Mouse (Mus musculus): Measurements from ENCODE around the gene Gga1. TPM values are rescaled to one million over a fixed set of nuclear protein-coding genes. Genes with fewer than 3 reads are reported as not detected.

Gga1 gene
- polyA plus RNA-seq, 1 experiment from 2014 or later: 50.6 TPM

DNA sequence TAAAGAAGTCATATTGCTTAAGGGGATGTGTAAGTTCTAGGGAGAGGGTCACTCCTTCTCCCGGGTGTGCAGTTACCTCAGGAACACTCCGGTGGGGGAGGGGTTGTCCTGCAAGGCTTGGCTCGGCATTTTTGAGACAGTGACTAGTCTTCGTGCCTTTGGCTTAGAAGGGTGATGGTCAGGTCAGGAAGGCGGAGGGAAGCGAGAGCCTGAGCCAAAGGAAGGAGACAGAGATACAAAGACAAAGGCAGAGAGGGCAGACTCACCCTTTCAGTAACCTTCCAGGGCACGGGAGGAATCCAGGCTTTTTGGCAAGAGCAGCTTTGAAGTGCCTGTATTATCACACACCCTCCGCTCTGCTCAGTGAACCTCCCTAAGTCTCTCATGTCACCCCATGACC, 48.1 kb downstream of the Gga1 start:
- peaks cover 26% of the 10 kb centered on the region for H3K27me3 ChIP-seq
- 28% methylated on average over 8 of the region's 8 CpGs for WGBS
- no peak overlapping the region for H3K4me3 ChIP-seq
- H3K36me3 ChIP-seq: no peaks in the 10 kb centered on the region
- peak overlapping the region; percentile 13; the same call in 1 of the 2 replicates for H3K9ac ChIP-seq
- H3K4me1 ChIP-seq (replicated peaks): peaks cover 33% of the 10 kb centered on the region
- H3K27ac ChIP-seq: no peak overlapping the region
- no peak for ATAC-seq (ENCODE audit: low FRiP score)
- no peaks in the 10 kb centered on the region for H3K9me3 ChIP-seq
- no peak overlapping the region for H3K4me2 ChIP-seq

DNA sequence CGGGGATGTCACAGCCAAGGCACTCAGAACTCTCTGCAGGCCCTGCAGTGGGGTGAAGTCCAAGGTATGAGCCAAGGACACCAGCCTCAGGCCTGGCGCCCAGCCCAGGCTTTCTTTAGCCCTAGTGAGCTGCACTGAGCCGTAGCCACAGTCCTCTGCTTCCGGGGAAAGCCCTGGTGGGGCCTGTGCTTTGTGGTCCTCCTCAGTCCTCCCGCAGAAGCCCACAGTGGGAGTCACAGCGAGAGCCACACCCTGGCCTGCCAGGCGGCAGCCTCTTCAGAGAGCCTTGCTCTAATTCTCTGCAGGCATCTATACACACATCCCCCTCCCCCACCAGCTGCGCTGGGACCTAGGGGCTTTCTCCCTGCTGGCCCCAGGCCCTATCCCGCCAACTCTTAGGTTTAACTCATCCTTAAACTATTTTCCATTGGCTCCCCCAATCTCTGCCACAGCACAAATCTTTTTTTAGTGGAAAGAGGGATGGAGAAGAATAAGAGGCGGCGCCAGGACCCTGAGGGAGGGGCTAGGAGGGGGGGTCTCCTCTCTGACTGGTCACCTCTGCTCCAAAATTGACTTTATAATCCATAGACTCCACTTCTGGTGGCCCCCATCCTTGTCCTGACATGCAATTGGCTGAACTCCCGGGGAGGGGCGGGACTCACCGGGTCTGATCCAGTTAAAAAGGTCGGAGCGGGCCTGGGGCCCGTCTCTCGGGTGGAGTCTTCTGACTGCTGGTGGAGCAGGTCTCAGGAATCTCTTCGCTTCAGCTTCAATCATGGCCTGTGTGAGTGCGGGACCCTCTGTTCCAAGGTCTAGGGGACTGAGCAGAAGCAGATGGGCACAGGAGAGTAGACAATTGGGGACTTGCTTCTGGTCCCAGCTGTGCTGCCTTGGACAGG, 49.3 kb downstream of the Gga1 start, which contains the start of gene Lgals1:
Gene Lgals1, plus strand, starts transcription at position 705 of the 899 bp plus-strand sequence.
- ATAC-seq (ENCODE audit: low FRiP score): peak; percentile 49
- peaks cover 33% of the 10 kb centered on the region for H3K4me1 ChIP-seq (replicated peaks)
- H3K4me3 ChIP-seq: peak within 1 kb of the TSS; percentile 33
- WGBS: 7% methylated on average over 20 of the region's 20 CpGs
- H3K27ac ChIP-seq: peak within 1 kb of the TSS; percentile 77
- peaks cover 26% of the 10 kb centered on the region for H3K27me3 ChIP-seq
- H3K9me3 ChIP-seq: no peaks in the 10 kb centered on the region
- peak within 1 kb of the TSS; percentile 40 for H3K9ac ChIP-seq
- H3K36me3 ChIP-seq: no peaks in the 10 kb centered on the region
- H3K4me2 ChIP-seq: peak within 1 kb of the TSS; percentile 59

DNA sequence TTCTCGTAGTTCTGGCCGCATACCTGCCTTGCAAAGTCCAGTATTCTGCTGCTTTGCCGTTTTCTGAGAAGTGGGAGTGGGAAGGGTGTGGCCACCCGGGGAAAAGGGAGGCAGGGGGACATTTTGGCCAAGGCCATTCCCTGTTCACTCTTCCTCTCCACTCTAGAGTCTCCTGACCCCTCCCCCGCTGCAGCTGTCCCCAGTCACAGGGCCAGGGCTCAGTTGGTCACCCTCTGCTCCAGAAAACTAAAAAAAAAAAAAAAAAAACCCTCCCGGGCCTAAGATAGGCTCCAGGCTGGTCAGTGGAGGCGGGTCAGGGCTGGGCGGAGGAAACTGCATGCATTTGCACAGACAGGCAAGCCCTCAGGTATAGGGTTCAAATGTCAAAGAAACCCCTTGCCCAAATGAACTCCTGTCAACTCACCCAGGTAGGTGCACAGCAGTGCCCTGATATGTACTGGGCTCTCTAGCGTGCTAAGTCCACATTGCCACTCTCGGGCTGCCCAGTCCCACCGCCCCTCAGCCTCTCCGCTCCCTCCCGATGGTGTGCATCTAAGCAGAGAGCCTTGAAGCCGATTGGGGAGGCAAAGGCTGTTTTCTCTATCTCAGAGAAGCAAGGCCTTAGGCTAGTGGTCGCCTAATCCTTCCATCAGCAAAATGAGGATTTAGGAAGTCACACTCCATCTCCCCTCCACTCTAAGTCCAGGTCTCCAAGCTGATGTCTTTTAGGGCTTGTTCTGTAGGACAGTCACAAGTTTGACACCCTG, 50.2 kb downstream of the Gga1 start:
- Histone ChIP-seq H3K4me3 (peak overlapping the region; percentile 33), H3K4me1 (replicated peaks) (peaks cover 33% of the 10 kb centered on the region), H3K4me2 (peak overlapping the region; percentile 59), H3K36me3 (no peaks in the 10 kb centered on the region), H3K27ac (no peak overlapping the region), H3K27me3 (peaks cover 26% of the 10 kb centered on the region), H3K9me3 (no peaks in the 10 kb centered on the region), H3K9ac (peak overlapping the region; percentile 40; the same call in 1 of the 2 replicates)
- no peak for ATAC-seq (ENCODE audit: low FRiP score)
- 24% methylated on average over 15 of the region's 15 CpGs for WGBS

DNA sequence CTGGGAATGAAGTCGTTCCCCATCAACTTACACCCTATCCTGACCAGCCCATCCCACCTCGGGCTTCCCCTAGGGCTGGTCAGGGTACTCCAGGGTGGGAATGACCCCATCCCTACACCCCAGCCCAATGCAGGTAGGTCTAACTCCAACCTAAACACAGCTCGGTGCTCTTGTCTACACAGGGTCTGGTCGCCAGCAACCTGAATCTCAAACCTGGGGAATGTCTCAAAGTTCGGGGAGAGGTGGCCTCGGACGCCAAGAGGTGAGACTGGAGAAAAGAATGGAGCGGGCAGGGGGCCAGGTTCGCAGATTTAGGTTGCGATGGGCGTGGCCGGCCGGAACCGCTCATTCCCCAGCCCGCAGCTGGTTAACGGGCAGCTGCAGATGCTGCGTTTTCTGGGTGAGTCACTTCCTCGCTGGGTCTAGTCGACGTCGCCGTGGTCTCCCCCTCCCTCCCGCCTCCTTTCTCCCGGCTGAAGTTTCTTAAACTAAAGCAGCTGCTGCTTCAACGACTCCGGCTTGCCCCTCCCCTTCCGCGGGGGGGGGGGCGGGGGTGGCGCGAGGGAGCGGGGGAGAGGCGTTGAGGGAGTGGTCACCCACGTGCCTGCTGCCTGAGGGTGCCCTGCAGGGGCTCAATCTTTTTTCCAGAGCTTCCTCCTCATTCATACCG, 50.9 kb downstream of the Gga1 start:
- peaks cover 33% of the 10 kb centered on the region for H3K4me1 ChIP-seq (replicated peaks)
- H3K9ac ChIP-seq: peak overlapping the region; percentile 40; the same call in 1 of the 2 replicates
- no peak for ATAC-seq (ENCODE audit: low FRiP score)
- H3K9me3 ChIP-seq: no peaks in the 10 kb centered on the region
- peak overlapping the region; percentile 33 for H3K4me3 ChIP-seq
- peak overlapping the region; percentile 59 for H3K4me2 ChIP-seq
- peaks cover 26% of the 10 kb centered on the region for H3K27me3 ChIP-seq
- no peak overlapping the region for H3K27ac ChIP-seq
- no peaks in the 10 kb centered on the region for H3K36me3 ChIP-seq
- WGBS: under 1% methylated on average over 32 of the region's 35 CpGs

GRCm38 (mm10) chr15:78928539-78928938, 51.5 kb downstream of the Gga1 start:
- Histone ChIP-seq H3K27me3 (peaks cover 26% of the 10 kb centered on the region), H3K9me3 (no peaks in the 10 kb centered on the region), H3K9ac (no peak overlapping the region), H3K4me2 (peak overlapping the region; percentile 59), H3K27ac (no peak overlapping the region), H3K4me3 (peak overlapping the region; percentile 33), H3K36me3 (no peaks in the 10 kb centered on the region), H3K4me1 (replicated peaks) (peaks cover 33% of the 10 kb centered on the region)
- 47% methylated on average over 8 of the region's 8 CpGs for WGBS
- no peak for ATAC-seq (ENCODE audit: low FRiP score)

DNA sequence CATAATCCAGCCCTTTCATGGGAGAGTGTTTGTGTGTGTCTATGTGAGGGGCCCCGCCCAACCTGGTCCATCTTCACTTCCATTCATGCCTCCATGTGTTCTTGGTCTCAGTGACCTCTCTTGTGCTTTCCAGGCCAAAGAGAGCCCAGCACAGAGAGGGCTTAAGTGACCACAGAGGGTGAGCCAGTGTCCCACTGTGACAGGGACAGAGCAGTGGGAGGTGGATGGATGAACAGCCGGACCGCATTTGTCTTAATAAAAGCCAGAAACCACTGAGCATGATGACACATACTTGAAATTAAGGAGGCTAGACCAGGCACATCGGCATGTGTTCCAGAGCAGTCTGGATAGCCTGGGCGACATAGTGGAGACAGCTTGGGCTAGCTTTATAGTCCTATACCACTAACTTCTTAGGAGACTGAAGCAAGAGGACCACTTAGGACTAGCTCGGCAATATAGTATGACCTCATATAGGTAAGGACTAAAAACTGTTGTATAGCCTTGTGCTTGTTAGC, 53.3 kb downstream of the Gga1 start:
- H3K4me2 ChIP-seq: no peak overlapping the region
- WGBS: 91% methylated on average over 6 of the region's 6 CpGs
- H3K9me3 ChIP-seq: no peaks in the 10 kb centered on the region
- peaks cover 33% of the 10 kb centered on the region for H3K4me1 ChIP-seq (replicated peaks)
- H3K27me3 ChIP-seq: peaks cover 23% of the 10 kb centered on the region
- no peak overlapping the region for H3K27ac ChIP-seq
- H3K4me3 ChIP-seq: no peak overlapping the region
- no peak for ATAC-seq (ENCODE audit: low FRiP score)
- H3K36me3 ChIP-seq: no peaks in the 10 kb centered on the region
- H3K9ac ChIP-seq: no peak overlapping the region

- Histone ChIP-seq H3K9ac (no peak overlapping the region), H3K27ac (no peak overlapping the region), H3K4me1 (replicated peaks) (peaks cover 33% of the 10 kb centered on the region), H3K36me3 (no peaks in the 10 kb centered on the region), H3K4me3 (no peak overlapping the region), H3K9me3 (no peaks in the 10 kb centered on the region), H3K27me3 (peaks cover 21% of the 10 kb centered on the region), H3K4me2 (no peak overlapping the region)
- no peak for ATAC-seq (ENCODE audit: low FRiP score)
- WGBS: 88% methylated on average over 7 of the region's 7 CpGs
These were observed 53.9 kb downstream of the Gga1 start for GRCm38 (mm10) chr15:78930801-78931426.

GRCm38 (mm10) chr15:78931577-78931976, 54.6 kb downstream of the Gga1 start:
- Histone ChIP-seq H3K9me3 (no peaks in the 10 kb centered on the region), H3K9ac (no peak overlapping the region), H3K36me3 (no peaks in the 10 kb centered on the region; the same call in 1 of the 2 replicates), H3K4me1 (replicated peaks) (peaks cover 33% of the 10 kb centered on the region), H3K27me3 (peaks cover 17% of the 10 kb centered on the region), H3K4me2 (no peak overlapping the region), H3K27ac (no peak overlapping the region), H3K4me3 (no peak overlapping the region)
- ATAC-seq (ENCODE audit: low FRiP score): no peak
- 28% methylated on average over 3 of the region's 3 CpGs for WGBS

GRCm38 (mm10) chr15:78934784-78935320, 57.9 kb downstream of the Gga1 start, which contains the start of gene Nol12:
TSS of gene Nol12 (plus strand) at chr15:78934933.
- peak within 1 kb of the TSS; percentile 83 for H3K27ac ChIP-seq
- no peaks in the 10 kb centered on the region for H3K9me3 ChIP-seq
- peak within 1 kb of the TSS; percentile 87 for H3K9ac ChIP-seq
- H3K4me2 ChIP-seq: peak within 1 kb of the TSS; percentile 77
- peaks cover 31% of the 10 kb centered on the region for H3K36me3 ChIP-seq
- under 1% methylated on average over 42 of the region's 42 CpGs for WGBS
- peaks cover 27% of the 10 kb centered on the region for H3K4me1 ChIP-seq (replicated peaks)
- peak; percentile 91 for ATAC-seq (ENCODE audit: low FRiP score)
- H3K27me3 ChIP-seq: no peaks in the 10 kb centered on the region
- peak within 1 kb of the TSS; percentile 61 for H3K4me3 ChIP-seq

- Histone ChIP-seq H3K36me3 (peaks cover 47% of the 10 kb centered on the region), H3K9ac (peak overlapping the region; percentile 87), H3K27me3 (no peaks in the 10 kb centered on the region), H3K27ac (no peak overlapping the region), H3K4me3 (no peak overlapping the region), H3K9me3 (no peaks in the 10 kb centered on the region), H3K4me2 (no peak overlapping the region), H3K4me1 (replicated peaks) (peaks cover 27% of the 10 kb centered on the region)
- ATAC-seq (ENCODE audit: low FRiP score): no peak
- WGBS: 96% methylated on average over 12 of the region's 12 CpGs
These were observed 59.4 kb downstream of the Gga1 start for GRCm38 (mm10) chr15:78936403-78936802.

GRCm38 (mm10) chr15:78937311-78937710, 60.3 kb downstream of the Gga1 start:
- H3K4me2 ChIP-seq: no peak overlapping the region
- no peak for ATAC-seq (ENCODE audit: low FRiP score)
- no peak overlapping the region for H3K4me3 ChIP-seq
- 79% methylated on average over 10 of the region's 10 CpGs for WGBS
- peaks cover 27% of the 10 kb centered on the region for H3K4me1 ChIP-seq (replicated peaks)
- peaks cover 52% of the 10 kb centered on the region for H3K36me3 ChIP-seq
- H3K9ac ChIP-seq: peak overlapping the region; percentile 35
- H3K9me3 ChIP-seq: no peaks in the 10 kb centered on the region
- no peak overlapping the region for H3K27ac ChIP-seq
- H3K27me3 ChIP-seq: no peaks in the 10 kb centered on the region

All from hindbrain, embryonic 13.5 days (tissue).